Mouse (Mus musculus): Measurements from ENCODE around the gene Map3k9.

GRCm38 (mm10) chr12:81783301-81783700 lies 2.3 kb upstream of the Map3k9 start:
- TF ChIP-seq CTCF (IDR thresholded peaks at IDR 0.05; ENCODE audit: low read depth), result no peak
- TF ChIP-seq EP300 (IDR thresholded peaks at IDR 0.05; ENCODE audit: low read depth), result no peak
